Mouse (Mus musculus) liver, embryonic 16.5 days (tissue): Measurements from ENCODE around the gene Ddhd1. TPM values are rescaled to one million over a fixed set of nuclear protein-coding genes. Genes with fewer than 3 reads are reported as not detected.

ENCODE experiments used
- ATAC-seq: fragments of 200-750 bp; cut with Nextera tagmentation; 2 replicates; pipeline ENCODE4 v1.8.0; 2017; ENCODE audit warnings: low read depth, mild to moderate bottlenecking, moderate number of reproducible peaks, moderate library complexity
- H3K27ac ChIP-seq: fragments of 300-500 bp; sonication (generic); 2 replicates; pipeline ENCODE4 v1.5.1; 2014; ENCODE audit warnings: mild to moderate bottlenecking, low read length
- H3K27me3 ChIP-seq: fragments of 300-500 bp; sonication (generic); 2 replicates; pipeline ENCODE4 v1.6.1; 2014; ENCODE audit warnings: low read depth, low read length, mixed read lengths; ENCODE audit not compliant: control insufficient read depth, insufficient read depth
- H3K36me3 ChIP-seq: fragments of 300-500 bp; sonication (generic); 2 replicates; pipeline ENCODE4 v1.6.1; 2014; ENCODE audit warnings: mild to moderate bottlenecking; ENCODE audit not compliant: control insufficient read depth, insufficient read depth
- H3K4me1 ChIP-seq: fragments of 300-500 bp; sonication (generic); 2 replicates; pipeline ENCODE4 v1.6.1; 2014; ENCODE audit warnings: low read depth, low read length, mixed read lengths; ENCODE audit not compliant: control insufficient read depth
- H3K4me2 ChIP-seq: fragments of 300-500 bp; sonication (generic); 2 replicates; pipeline ENCODE4 v1.6.1; 2014; ENCODE audit warnings: low read depth, low read length, mixed read lengths
- H3K4me3 ChIP-seq: fragments of 300-500 bp; sonication (generic); 2 replicates; pipeline ENCODE4 v1.5.1; 2014; ENCODE audit warnings: low read depth, mild to moderate bottlenecking, low read length
- H3K9ac ChIP-seq: fragments of 300-500 bp; sonication (generic); 2 replicates; pipeline ENCODE4 v1.6.1; 2014; ENCODE audit warnings: low read depth, low read length
- H3K9me3 ChIP-seq: fragments of 300-500 bp; sonication (generic); replicated peaks from 2 replicates; pipeline ENCODE4 v1.6.1; 2016; ENCODE audit warnings: low read length; ENCODE audit not compliant: control insufficient read depth
- WGBS: fragments of 180-500 bp; shearing (Covaris S2); extraction: QIAGEN DNeasy Blood & Tissue Kit; methylation state at CpG from one replicate; pipeline ENCODE4 v1.1.7; 2014; ENCODE audit not compliant: insufficient replicate concordance; 5-methylcytosine and 5-hydroxymethylcytosine counted together
- polyA plus RNA-seq: library from polyadenylated mRNA; unstranded; fragments of >200 nt; fragmentation: Nextera tagmentation; extraction: Ambion mirVana; gene quantifications from 2 replicates; pipeline ENCODE4 v1.2.1, GENCODE M21; 2015

Ddhd1 gene
- polyA plus RNA-seq, 1 experiment from 2014 or later, result 6.6 TPM

DNA sequence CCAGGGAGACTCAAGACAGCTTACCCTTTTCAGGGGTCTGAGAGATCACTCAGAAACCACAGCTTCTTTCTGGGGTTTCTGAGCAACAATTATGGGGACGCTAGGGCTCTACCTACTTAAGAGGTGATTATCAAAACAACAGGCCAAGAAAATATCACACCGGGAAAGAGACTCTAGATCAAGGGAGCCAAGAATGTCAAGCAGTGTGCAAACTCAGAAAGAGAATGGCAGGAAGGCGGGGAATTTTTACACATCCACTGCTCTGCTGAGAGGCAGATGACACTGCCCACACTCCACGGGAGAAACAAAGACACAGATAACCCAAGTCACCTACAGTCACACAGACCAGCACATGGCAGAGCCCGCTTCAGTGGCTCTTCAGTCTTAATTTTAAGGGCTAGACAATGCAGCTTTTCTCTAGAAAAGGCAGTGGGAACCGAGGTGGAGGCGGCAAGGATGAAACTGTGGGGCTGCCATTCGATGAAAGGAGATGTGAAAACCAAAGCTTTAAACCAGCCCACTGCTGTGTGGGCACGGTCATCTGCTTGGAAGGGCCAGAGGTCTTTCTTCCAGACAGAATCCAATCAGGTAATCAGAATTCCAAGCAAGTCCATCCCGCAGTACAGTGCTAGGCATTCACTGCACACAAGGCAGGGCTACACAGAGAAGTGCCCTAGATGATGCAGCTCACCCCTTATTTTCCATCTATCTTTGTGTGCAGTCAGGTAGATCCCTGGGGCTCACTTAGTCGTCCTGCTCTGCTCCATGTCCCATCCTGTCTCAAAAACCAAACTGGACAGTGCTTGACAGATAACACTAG, 8.7 kb downstream of the Ddhd1 start:
- ATAC-seq, result no peak
- no peak overlapping the region for H3K4me3 ChIP-seq
- H3K9ac ChIP-seq, result no peak overlapping the region
- no peaks in the 10 kb centered on the region for H3K9me3 ChIP-seq
- no peak overlapping the region for H3K27ac ChIP-seq
- peaks cover 48% of the 10 kb centered on the region for H3K4me1 ChIP-seq
- no peak overlapping the region for H3K4me2 ChIP-seq
- peaks cover 2% of the 10 kb centered on the region; the same call in 1 of the 2 replicates for H3K36me3 ChIP-seq
- 69% methylated on average over 11 of the region's 11 CpGs for WGBS
- H3K27me3 ChIP-seq, result no peaks in the 10 kb centered on the region

DNA sequence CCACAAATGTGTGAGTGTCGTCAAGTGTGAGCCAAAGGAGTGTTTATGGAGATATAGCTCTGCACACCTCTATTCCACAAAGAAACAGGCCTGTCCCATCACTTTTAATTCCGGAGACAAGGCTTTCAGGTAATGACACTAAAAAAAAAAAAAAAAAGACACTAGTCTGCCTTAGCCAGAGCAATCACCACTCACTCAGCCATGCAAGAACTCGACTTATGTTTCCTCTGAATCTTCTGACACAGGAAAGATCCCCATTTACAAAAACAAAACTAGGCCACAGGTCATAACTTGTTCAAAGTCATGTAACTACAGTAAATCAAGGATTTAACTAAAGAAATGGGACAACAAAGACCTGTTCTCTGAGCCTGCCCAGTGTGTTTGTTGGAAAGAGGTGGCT, 9.8 kb downstream of the Ddhd1 start:
- Histone ChIP-seq H3K36me3 (peaks cover 2% of the 10 kb centered on the region; the same call in 1 of the 2 replicates), H3K9me3 (no peaks in the 10 kb centered on the region), H3K4me2 (no peak overlapping the region), H3K27ac (no peak overlapping the region), H3K4me3 (no peak overlapping the region), H3K4me1 (peaks cover 40% of the 10 kb centered on the region), H3K27me3 (no peaks in the 10 kb centered on the region), H3K9ac (no peak overlapping the region)
- ATAC-seq, result no peak
- 79% methylated on average over 3 of the region's 3 CpGs for WGBS

DNA sequence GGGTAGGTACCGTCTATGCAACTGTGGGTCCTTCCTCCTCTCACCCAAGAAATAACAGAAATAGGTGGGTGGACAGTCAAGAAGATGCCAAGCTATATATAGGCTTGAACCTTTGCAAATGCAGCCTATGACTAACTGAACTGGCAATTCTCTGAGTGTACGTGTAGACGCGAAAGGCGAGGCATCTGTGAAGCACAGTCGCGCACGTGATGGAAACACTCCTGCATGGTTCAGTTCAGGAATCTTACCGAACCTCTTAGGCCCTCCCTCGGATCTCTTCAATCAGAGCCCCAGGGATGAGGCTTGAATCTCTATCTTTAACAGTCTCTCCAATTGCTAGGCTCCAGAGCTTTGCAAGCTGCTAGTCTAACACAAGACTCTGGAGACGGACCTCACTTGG, 10.3 kb downstream of the Ddhd1 start:
- no peak overlapping the region for H3K27ac ChIP-seq
- H3K4me2 ChIP-seq, result no peak overlapping the region
- no peak overlapping the region for H3K4me3 ChIP-seq
- WGBS, result 86% methylated on average over 11 of the region's 11 CpGs
- H3K4me1 ChIP-seq, result peaks cover 35% of the 10 kb centered on the region
- H3K36me3 ChIP-seq, result peaks cover 2% of the 10 kb centered on the region; the same call in 1 of the 2 replicates
- no peak overlapping the region for H3K9ac ChIP-seq
- no peaks in the 10 kb centered on the region for H3K27me3 ChIP-seq
- no peak for ATAC-seq
- H3K9me3 ChIP-seq, result no peaks in the 10 kb centered on the region

DNA sequence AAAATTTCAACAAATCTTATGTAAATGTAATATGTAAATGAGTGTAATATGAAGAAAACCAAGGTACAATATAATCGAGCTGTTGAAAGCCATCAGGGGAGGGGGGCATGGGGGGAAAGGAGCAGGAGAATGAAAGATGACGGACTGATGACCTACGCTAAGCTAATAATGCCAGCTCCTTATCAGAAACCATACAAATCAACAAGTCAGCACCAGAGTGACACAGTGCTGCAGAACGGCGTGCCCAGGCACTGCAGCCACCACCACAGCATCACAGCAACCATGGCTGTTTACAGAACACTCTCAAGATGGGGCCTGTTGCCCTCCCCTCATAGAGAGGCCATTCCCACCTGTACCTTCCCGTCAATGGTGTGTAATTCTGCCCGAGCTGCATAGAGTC, 10.8 kb downstream of the Ddhd1 start:
- H3K27me3 ChIP-seq, result no peaks in the 10 kb centered on the region
- no peak overlapping the region for H3K27ac ChIP-seq
- no peak overlapping the region for H3K9ac ChIP-seq
- H3K4me1 ChIP-seq, result peaks cover 31% of the 10 kb centered on the region
- H3K36me3 ChIP-seq, result peaks cover 2% of the 10 kb centered on the region; the same call in 1 of the 2 replicates
- no peak overlapping the region for H3K4me2 ChIP-seq
- WGBS, result 66% methylated on average over 7 of the region's 7 CpGs
- no peak for ATAC-seq
- no peak overlapping the region for H3K4me3 ChIP-seq
- no peaks in the 10 kb centered on the region for H3K9me3 ChIP-seq

DNA sequence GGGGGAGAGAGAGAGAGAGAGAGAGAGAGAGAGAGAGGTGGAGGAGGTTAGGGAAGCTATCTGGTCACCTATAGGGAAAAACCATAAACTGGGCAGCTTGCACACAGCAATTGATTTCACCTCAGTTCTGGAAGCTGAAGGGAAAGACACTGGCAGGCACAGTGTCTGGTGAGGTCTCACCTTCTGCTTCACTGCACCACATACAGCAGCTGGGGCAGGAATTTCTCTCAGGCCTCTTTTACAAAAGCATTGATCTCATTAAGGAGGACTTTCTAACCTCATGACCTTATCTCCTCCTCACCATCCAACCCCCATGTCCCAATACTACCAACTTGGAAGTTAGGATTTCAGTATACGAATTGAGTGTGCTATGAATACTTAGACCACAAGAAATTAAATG, 13.2 kb downstream of the Ddhd1 start:
- 63% methylated on average over 1 of the region's 1 CpGs for WGBS
- Histone ChIP-seq H3K4me2 (no peak overlapping the region), H3K4me3 (no peak overlapping the region), H3K36me3 (no peaks in the 10 kb centered on the region), H3K4me1 (peaks cover 12% of the 10 kb centered on the region), H3K9ac (no peak overlapping the region), H3K9me3 (no peaks in the 10 kb centered on the region), H3K27ac (no peak overlapping the region), H3K27me3 (no peaks in the 10 kb centered on the region)
- ATAC-seq, result no peak

DNA sequence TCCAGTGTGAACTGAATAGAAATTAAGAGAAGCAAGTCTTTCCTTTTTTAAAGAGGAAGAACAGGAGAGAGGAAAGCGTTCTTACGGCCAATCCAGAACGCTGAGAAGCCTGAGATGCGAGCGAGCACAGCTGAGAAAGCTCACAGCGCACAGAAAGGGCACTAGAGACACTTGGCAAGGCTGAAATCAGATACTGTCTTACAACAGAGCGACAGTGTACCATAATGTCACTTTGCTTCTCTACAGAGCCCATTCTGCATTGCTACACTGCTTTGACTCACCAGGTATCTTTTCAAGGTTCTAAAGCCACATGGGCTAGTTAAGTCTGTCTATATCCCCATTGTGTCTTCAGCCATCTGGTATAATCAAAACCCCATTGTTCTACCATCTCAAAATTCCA, 13.7 kb downstream of the Ddhd1 start:
- no peak overlapping the region for H3K27ac ChIP-seq
- H3K9me3 ChIP-seq, result no peaks in the 10 kb centered on the region
- H3K4me3 ChIP-seq, result no peak overlapping the region
- no peaks in the 10 kb centered on the region for H3K27me3 ChIP-seq
- WGBS, result 73% methylated on average over 7 of the region's 7 CpGs
- ATAC-seq, result no peak
- peaks cover 6% of the 10 kb centered on the region for H3K4me1 ChIP-seq
- H3K4me2 ChIP-seq, result no peak overlapping the region
- H3K9ac ChIP-seq, result no peak overlapping the region
- no peaks in the 10 kb centered on the region for H3K36me3 ChIP-seq

DNA sequence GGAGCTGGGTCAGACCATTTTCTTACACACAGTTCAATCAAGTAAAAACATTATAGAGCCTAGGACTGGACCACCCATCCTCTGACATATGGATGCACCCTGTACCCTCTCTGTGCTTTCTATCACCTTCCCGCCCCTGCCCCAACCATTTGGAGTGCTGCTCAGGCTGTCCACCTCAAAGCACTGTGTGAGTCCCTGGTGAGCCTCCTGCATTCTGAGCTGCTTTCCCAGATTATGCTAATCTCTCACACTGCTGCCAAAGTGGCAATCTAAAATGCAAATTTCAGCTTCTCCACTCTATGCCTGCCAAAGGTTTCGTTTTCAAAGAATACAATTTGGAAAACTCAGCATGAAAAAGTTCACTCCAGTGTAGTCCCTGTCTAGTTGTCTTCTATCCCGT, 14.5 kb downstream of the Ddhd1 start:
- no peak for ATAC-seq
- WGBS, result 62% methylated on average over 3 of the region's 3 CpGs
- no peak overlapping the region for H3K27ac ChIP-seq

DNA sequence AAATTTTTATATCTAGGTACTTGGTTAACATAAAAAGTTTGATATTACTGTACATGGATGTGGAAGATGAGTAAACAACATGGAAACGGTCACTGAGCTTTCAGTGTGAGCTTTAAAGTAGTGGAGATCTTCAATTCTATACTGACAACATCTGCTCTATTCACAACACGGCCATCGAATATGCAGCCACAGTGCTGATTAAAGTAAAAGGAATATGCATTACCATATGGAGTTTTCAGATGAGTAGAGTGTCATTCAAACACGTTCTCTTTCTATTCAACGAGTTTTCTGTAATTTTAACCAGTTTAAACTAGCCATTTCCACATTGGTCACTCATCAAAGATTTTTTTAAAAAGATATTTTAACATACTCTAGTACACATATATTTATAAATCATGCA, 15.1 kb downstream of the Ddhd1 start:
- Histone ChIP-seq H3K4me2 (no peak overlapping the region), H3K4me3 (no peak overlapping the region), H3K27ac (no peak overlapping the region), H3K36me3 (no peaks in the 10 kb centered on the region), H3K9ac (no peak overlapping the region), H3K27me3 (no peaks in the 10 kb centered on the region), H3K9me3 (no peaks in the 10 kb centered on the region), H3K4me1 (peaks cover 5% of the 10 kb centered on the region; the same call in 1 of the 2 replicates)
- 79% methylated on average over 5 of the region's 5 CpGs for WGBS
- no peak for ATAC-seq

More for the DNA sequence above, 14.5 kb downstream of the Ddhd1 start:
- H3K4me3 ChIP-seq, result no peak overlapping the region
- H3K4me1 ChIP-seq, result peaks cover 5% of the 10 kb centered on the region; the same call in 1 of the 2 replicates
- H3K27me3 ChIP-seq, result no peaks in the 10 kb centered on the region
- no peaks in the 10 kb centered on the region for H3K36me3 ChIP-seq
- H3K4me2 ChIP-seq, result no peak overlapping the region
- no peak overlapping the region for H3K9ac ChIP-seq
- H3K9me3 ChIP-seq, result no peaks in the 10 kb centered on the region

DNA sequence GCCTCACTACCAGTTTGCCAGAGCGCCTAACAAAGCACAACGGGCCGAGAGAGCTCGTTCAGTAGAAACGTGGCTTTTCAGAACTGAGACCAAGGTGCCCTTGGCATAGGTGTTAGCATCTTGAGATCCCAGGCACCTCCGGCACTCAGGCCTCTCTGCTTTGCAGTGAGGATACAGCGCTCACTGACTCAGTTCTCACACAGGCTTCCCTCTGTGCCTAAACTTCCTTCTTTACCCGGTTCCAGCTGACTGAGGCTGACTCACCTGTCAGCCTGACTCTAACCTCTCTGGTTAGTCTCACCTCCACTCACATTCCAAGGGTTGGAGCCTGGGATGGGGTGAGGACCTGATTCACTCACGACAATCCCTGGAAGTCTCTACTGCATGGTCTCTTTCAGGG, 15.7 kb downstream of the Ddhd1 start:
- Histone ChIP-seq H3K4me3 (no peak overlapping the region), H3K9ac (no peak overlapping the region), H3K27ac (no peak overlapping the region), H3K36me3 (no peaks in the 10 kb centered on the region), H3K9me3 (no peaks in the 10 kb centered on the region), H3K4me1 (peaks cover 5% of the 10 kb centered on the region; the same call in 1 of the 2 replicates), H3K27me3 (no peaks in the 10 kb centered on the region), H3K4me2 (no peak overlapping the region)
- ATAC-seq, result no peak
- 87% methylated on average over 9 of the region's 9 CpGs for WGBS
